Mouse (Mus musculus): ENCODE results near the gene 4931429L15Rik.

Gene 4931429L15Rik

GRCm38 (mm10) chr9:46257546-46257945 is 62.2 kb downstream of the 4931429L15Rik start:
- DNase-seq, result no peak

GRCm38 (mm10) chr9:46256658-46257385 is 63.0 kb downstream of the 4931429L15Rik start:
- DNase-seq, result no peak

- DNase-seq, result no peak
Observed at GRCm38 (mm10) chr9:46256177-46256576, 63.6 kb downstream of the 4931429L15Rik start.
